Mouse (Mus musculus) right cerebral cortex, postnatal 36 days (tissue): ENCODE measurements around the gene Adora2a.
"Not testable (repeated sequence)": the region's sequence is repeated elsewhere in the genome, so short reads cannot be mapped to it uniquely, and the experiment has no call there.

ENCODE experiments used
- DNase-seq, 2 experiments: peaks; one replicate each; pipeline ENCODE4 v3.0.0; 2022; ENCODE audit warnings: low spot score in 2 of 2, mixed read lengths in 1 of 2

The Adora2a gene

DNA sequence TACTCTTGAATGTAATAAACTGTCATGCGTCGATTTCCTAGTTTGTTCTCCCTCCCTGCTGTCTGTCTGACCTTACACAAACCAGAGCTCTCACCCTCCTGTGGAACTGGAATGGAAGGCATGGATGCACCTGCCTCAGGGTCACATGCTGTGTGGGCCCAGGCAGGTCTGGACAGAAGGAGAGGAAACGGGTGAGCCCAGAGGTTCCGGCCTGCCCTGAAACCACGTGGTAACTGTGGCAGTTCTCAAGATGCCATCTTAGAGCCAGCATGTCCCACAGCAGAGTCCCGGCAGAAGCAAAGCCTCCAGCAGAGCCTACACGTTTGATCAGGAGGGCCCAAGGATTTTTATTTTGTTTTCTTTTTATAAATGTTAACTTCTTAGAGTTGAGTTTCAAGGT lies 4.3 kb upstream of the Adora2a start:
- DNase-seq: no peak

DNA sequence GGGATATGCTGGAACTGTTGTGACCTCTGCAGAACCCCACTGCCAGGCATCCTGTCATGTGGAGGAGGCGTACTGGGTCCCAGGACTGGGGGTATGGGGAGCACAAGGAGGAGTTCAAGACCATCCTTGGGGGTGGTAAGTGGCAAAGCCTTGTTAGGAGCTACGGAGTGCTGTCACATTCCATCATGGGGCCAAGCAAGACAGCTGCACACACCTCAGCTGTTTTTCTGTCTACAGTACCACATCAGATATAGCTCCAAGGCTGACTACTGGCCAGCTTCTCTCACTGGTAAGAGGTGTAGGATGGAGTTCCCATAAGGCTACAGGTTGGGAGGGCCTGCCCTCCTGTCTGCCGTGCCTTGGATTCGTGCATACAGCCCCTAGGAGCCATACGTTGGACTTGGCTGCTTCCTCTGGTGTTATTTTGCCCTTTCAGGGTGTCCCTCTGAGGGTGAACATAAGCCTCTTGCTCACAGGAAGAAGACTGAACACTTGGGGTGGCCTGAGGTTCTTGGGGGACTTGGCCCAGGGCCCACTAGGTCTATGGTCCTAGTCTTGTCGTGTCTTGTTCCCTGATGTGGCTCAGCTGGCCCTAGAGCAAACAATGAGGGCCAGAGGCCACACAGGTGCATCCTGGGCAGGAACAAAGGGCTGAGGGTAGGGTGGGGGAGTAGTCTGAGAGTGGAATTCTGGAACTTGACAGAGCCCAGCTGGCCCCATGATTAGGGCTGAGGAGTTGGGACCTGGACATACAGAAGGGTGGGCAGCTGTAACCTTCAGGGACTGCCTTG lies 2.3 kb upstream of the Adora2a start:
- no peak for DNase-seq

DNA sequence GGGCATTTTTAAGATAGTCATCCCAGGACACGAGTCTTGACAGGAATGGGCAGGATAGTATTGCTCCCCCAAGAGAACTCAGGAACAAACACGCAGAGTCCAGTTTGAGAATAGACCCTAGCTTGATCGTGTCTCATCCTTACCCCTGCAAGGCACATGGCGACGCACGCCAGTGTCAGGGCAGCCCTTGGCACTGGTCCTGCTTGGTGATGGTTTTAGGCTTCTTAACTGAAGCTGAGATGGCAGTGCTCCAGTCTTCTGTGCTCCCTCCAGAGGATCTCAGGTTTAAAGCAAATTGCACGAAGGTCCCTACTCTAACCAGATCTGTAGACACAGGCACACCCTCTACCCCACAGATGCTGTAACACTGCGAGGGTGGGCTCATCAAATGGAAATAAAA lies 921 bp upstream of the Adora2a start:
- DNase-seq: no peak

DNA sequence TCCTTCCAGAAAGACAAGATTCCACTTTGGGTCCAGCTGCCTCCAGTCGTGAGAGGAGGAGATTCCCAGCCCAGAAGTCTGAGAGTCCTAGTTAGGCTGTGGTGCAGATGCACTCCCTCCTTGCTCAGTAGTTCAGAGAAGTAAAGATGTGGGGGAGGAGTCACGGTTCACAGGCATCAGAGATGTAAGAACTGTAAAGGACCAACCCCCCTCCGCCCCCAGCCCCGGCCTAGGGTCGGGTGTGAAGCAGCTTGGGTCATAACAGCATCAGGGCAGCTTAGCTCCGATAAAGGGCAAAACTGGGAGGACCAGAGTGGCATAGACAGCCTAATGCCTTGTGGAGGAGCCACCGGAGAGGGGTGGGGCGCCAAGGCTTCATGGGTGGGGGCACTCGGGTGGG lies 205 bp upstream of the Adora2a start:
- no peak for DNase-seq

DNA sequence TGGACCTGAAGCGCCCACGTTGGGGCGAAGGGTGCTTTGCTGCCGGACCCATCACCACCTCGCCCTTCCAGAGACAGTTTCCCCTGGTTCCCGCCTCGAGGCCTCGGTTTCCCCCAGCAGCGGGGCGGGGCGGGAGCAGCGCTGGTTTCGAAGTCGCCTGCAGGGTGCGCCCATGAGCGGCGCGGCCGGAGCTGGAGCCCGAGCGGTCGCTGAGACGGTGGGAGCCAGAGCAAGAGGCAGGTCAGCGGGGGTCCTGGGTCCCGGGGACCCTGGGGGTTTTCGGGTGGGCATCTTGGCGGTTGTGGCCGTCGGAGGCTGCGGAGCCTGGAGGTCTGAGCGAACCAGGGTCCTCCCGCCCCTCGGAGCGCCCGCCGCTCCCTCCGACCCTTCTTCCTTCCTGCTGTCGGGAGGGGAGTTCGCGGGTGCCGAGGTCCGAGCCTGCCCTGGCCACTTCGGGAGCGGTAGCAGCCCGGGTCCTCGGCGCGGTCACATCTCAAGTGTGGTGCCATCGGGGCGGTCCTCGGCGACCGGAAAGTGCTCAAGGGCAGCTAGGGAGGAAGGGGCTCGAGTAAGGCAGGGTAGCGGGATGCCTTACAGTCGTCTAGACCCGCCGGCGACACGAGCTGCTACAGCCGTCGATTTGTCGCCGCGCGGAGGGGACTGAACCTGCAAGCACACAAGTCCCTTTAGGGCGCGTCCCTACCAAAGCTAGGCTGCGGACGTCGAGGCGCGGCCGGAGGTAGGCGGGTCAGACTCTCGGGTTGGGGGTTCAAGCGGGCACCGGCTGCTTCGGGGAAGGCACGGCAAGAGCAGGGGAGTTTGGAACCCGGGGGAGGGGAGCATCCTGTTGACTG lies 458 bp downstream of the Adora2a start:
- DNase-seq: no peak

DNA sequence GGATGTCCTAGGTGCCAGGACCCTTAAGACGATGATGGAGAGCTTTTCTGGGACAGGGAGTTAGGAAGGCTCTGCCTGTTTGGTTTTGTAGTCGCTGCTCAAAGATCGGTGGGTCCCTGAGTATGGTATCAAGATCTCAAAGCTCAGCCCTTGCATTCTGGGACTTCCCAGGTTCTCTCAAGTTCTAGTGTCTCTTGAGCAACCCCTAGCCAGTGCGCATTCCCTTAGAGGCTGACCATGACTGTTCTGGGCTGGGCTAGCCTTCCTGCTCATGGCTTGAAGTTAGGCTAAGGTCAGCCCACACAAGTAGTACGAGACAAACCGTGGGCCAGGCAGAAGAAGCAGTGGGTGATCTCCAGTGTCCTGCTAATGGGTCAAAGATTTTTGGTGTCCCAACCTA lies 1.5 kb downstream of the Adora2a start:
- DNase-seq: no peak

DNA sequence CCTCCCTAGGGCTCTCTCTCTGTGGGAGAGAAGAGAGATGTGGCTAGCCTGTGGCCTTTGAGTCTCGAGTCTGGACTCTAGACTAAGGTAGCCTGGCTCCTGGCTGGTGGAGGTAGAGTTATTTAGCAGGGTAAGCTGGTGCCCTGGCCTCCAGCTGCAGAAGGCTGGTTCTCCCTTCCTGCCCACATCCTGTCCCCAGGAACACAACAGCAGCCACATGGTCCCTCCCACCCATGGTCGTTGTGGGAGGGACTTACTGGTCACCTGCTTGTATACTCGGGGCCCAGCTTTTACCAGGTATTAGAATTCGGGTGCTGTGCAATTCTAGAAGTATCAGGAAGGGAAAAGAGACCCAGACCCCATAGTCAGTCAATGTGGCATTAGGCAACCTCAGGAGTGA lies 3.6 kb downstream of the Adora2a start:
- no peak for DNase-seq

DNA sequence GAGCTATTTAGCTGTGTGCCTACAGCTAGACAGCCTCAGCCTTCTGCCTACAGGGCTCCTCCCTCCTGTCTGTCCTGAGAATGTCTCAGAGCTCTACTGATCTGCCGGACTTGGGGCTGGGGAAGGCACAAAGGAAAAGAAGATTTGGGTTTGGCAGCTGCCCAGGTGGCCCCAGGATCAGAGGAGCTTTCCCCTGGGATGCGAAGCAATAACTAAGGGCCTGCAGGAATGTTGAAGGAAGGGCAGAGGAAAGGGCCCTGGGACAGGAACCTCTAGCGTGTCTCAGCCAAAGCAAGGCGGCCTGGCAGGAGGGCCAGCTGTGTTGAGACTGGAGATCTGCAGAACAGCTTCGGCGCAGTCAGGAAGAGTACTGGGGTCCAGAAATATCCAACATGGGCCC lies 6.3 kb downstream of the Adora2a start:
- DNase-seq: no peak

DNA sequence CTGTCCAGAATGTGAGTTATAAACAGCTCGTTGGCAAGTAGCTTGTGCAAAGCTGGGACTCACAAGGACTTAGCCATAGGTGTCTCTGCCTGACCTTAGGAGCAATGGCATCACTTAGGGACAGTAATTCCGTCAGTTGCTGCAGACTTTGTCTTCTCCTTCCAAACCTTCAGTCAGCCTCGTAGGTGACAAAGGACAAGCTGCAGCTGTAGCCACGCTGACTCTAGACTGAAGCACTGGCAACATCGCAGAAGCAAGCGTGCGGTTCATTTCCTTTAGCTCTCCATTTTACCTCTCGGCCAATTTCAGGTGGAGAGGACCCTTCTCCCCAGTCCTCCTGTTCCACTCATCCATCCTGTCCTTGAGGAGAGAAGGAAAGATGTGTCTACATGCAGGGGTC lies 7.3 kb downstream of the Adora2a start:
- no peak for DNase-seq

DNA sequence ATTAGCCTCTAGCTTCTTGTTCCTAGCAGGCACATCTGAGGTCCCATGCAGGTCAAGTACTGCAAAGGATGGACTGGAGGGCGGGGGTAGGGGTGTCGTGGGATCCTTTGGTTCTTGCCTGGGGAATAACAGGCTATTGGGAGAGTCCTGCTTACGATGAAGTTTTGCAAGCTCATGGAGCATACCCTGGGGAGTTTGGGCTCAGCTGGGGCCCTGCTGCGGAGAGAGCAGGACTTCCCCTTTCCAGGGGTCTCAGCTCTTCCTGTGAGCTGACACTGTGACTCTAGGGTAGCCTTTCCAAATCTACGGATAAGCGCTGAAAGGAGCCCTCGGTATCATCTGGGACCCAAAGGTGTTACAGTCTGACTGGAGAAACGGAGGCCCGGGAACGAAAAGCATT lies 7.7 kb downstream of the Adora2a start:
- no peak for DNase-seq

DNA sequence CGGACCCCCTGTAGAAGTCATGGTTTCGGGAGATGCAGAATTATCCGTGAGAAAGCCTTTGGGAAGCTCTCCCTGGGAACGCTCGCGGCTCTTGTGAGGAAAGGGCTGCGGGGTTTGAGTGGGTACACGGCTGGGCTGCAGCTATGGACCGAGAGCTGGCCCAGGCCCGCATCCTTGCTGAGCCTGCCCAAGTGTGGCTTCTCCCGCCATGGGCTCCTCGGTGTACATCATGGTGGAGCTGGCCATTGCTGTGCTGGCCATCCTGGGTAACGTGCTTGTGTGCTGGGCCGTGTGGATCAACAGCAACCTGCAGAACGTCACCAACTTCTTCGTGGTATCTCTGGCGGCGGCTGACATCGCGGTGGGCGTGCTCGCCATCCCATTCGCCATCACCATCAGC lies 9.1 kb downstream of the Adora2a start:
- no peak for DNase-seq

DNA sequence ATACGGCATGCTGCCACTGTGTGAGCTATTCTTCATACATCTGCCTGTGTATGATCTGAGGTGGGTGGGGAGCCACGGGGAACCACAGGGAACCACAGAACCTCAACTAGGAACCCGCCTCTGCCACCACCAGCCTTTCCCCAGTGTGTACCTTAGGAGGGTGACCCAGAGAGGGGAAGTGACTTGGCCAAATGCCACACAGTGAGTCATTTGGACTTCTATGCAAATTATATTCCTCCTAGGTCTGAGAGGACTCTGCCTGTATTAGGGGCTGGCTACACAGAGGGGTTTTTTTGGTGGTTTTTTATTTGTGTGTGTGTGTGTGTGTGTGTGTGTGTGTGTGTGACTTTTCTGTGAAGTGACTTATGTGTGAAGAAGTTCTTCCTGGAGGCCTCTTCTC lies 9.9 kb downstream of the Adora2a start:
- no peak for DNase-seq

DNA sequence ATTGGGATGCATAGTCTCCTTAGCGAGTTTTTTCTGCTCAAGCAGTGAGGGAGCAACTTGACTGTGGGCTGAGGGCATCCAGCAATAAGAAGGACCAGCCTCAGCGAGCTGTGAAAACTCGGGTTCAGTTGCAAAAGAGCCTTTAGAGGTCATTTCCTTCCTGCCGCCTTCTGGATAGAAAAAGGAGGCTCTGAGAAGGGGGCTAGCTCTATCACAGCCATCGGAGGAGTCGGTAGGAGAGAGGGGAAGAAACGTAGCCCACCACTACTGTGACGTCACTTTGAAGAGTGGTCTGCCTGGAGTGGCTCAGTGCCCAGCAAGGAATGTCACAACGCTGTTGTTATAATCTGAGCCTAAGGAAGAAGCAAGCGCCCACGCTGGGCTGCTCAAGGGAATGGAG lies 10.4 kb downstream of the Adora2a start:
- no peak for DNase-seq

DNA sequence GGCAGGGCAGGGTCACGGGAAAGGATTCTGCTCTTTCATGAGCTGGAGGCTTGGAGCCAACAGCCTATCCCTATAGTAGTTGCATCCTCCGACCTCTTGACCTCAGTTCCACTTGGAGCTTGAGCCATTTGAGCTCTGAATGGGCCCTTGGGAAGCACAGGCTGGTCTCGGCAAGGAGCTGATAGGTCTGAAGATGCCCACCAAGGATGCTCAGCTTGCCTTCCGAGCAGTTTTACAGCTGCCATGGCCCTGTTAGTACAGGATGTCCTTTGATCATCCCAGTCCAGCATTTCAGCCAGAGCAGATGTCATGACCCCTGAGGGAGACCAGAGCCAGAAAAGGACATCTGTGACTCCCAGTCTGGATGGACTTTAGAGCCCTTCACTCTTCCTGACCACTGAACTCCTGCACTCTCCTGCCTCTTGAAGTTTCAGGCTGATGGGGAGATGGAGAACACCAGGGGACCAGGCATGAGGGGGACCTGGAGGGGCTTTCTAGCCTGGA lies 11.6 kb downstream of the Adora2a start:
- no peak for DNase-seq

DNA sequence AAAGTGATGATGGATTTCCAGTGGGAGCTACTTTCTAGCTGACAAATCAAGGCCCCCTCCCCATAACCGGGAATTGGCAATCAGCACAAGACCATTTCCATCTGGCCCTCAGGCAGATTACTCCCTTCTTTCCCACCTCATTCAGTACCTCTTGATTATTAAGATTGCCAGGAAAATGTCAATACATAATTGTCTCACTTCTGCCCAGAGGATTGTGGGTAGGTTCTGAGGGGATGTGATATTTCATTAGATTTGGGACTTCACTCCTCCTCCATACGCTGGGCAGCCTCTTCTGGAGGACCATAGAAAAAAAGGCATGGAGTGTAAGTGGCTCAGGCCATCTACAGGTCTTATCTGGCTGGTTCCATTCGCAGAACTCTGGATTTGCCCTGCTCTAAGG lies 15.6 kb downstream of the Adora2a start:
- DNase-seq: no peak

DNA sequence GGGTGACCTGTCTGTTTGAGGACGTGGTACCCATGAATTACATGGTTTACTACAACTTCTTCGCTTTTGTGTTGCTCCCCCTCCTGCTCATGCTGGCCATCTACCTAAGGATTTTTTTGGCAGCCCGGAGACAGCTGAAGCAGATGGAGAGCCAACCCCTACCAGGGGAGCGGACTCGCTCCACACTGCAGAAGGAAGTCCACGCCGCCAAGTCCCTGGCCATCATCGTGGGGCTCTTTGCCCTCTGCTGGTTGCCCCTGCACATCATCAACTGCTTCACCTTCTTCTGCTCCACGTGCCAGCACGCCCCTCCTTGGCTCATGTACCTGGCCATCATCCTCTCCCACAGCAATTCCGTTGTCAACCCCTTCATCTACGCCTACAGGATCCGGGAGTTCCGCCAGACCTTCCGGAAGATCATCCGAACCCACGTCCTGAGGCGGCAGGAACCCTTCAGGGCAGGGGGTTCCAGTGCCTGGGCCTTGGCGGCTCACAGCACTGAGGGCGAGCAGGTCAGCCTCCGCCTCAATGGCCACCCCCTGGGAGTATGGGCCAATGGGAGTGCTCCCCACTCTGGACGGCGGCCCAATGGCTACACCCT lies 16.6 kb downstream of the Adora2a start:
- DNase-seq: no peak

DNA sequence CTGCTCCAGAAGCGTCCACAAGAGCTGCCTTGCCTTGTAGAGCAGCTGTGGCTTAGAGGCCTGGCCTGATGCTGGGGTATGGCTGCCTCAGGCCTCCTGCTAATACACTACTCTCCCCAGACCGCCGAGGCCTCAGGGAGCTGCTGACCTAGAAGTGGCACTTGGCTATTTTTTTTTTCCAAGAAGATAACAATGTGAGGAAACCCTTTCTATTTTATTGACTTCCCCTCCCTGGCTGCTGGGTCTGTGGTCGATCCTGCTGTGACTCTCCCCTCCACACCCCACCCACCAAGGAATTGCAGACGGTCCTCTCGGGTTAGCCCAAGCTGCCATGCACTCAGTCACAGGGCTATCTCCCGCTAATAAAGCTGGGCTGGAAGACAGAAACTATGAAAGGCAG lies 17.5 kb downstream of the Adora2a start:
- DNase-seq: no peak

DNA sequence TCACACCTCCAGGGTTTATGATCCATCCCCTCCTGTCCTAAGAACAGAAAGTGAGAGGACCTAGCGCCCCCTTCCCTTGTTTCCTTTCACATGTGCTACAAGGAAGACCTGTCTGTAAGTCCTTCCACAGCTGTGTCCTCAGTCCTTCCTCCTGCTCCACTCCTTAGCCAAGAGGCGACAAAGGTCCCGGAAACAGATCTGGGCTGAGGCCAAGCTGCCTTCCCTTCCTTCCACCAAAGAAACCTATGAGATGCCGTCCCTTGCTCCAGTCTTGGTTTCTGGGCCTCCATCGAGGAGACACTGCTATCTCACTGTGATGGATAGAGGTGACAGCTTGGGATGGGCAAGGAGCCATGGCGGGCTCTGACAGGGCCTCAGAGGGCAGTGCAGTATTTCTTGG lies 18.4 kb downstream of the Adora2a start:
- no peak for DNase-seq

DNA sequence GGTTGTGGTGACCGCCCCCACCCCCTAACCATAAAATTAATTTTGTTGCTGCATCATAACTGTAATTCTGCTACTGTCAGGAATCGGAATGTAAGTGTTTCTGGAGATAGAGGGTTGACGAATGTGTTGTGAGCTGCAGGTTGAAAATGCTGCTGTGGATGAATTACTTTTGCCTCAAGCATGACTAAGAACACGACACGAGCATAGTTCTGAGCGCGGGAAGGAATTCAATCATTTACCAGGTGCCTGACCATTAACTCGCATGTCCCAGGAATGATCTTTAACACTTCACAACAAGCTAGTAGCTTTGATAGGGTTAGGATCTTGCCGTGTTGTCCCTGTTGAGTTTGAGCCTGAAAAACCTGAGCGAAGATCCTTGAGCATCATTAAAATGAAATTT lies 20.6 kb downstream of the Adora2a start:
- no peak for DNase-seq

DNA sequence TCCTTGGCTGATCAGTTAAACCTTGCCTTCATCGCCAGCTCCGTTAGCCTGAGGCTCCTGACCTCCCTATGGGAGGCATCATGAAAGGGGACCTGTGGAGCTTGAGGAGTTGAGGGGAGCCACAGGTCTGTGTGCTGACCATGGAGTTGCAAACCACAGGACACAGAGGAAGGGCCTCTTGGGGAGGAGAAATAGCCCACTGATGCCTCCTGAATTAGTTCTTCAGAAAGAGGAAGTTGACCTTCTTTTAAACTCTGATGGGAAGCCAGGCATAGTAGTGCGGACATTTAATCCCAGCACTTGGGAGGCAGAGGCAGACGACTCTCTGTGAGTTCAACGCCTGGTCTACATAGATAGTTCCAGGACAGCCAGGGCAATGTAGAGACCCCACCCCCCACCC lies 22.2 kb downstream of the Adora2a start:
- no peak for DNase-seq

DNA sequence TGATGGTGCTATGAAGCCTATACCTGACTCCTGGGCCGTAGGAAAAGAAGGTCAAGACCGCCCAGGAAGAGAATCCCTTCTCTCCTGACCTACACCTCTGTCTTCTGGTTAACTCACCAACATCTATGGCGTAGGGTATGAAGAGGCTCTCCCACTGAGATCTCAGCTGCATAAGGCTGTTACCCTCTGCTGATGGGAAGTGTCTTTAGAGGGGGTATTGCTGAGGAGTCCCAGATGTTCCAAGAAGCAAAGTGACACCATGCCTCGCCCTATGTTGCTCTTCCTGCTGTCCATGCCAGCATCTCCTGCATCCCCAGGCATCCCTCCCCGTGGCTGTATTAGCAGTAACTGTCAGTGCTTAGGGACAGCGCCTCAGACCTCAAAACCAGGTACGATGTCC lies 22.7 kb downstream of the Adora2a start:
- DNase-seq: no peak

DNA sequence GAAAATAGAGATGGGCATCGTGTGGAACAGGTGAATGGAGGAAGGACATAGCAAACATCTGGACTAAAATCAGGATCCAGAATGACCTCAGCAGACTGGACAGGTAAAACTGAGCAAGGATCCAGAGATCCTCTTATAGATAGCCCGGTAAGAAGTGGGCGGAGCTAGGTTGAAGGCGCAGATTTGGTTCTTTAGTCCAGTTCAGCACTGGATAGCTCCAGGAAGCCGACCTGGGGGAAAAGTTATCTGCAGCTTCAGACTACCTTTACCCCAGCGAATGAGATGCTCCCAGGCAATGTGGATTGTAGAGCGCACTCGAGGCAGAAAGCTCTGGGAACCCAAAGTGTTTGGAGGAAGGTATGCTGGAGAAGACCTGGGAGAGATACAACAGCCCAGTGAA lies 25.3 kb downstream of the Adora2a start:
- DNase-seq: no peak

DNA sequence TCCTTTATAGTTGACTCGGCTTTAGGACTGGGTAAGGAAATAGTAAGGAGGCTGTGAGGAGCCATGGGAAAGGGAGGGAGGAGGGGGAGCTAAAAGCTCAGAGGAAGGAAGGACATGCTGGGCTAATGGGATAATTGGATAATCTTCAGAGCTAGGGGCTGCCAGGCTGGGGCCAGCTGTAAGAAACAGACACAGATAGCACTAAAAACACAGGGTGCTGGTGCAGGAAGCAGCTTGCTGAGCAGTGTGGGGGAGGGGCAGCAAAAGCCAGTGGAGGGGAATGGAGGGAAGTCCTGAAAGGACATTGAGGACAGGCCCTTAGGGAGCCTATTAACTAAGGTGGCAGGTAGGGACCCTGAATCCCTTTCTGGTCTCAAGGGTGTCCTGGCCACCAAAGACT lies 27.9 kb downstream of the Adora2a start:
- DNase-seq: not testable (repeated sequence)
